Mouse (Mus musculus): ENCODE results near the gene Klf6.

Klf6 gene

DNA sequence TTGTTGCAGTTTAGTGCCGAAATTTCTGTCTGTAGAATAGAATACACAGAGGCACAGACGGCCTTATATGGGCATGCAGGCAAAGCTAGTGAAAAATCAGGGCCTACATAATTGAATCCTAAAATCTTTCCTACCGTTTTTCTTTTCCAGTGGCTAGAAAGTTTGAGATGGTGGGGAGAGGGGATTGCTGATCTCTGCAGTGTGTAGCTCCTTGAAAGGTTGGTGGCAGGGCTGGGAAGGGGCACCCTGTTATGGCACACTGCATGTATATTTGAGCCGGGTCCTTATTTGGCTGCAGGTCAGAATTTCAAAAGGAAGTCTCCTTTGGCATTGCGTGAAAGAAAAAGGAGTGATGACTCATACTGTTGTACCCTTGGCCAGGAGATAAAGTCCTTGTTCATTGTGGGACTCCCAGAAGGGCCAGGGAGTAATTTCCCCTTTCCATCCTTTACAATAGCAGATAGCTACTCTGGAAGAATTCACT lies 2.2 kb downstream of the Klf6 start:
- DNase-seq (ENCODE audit: low spot score in 2 of 2): no peak

- no peak for DNase-seq (ENCODE audit: low spot score in 2 of 2)
These were observed 3.2 kb downstream of the Klf6 start for GRCm38 (mm10) chr13:5864265-5865097.

DNA sequence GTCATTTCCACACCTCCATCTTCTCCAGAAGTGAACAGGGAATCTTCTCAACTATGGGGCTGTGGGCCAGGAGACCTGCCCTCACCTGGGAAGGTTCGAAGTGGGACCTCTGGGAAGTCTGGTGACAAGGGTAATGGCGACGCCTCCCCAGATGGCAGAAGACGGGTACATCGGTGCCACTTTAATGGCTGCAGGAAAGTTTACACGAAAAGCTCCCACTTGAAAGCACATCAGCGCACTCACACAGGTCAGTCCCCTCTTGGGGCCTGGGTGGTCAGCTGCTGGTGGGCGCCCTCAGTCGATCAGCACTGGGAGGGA lies 3.8 kb downstream of the Klf6 start:
- DNase-seq (ENCODE audit: low spot score in 2 of 2): no peak

DNA sequence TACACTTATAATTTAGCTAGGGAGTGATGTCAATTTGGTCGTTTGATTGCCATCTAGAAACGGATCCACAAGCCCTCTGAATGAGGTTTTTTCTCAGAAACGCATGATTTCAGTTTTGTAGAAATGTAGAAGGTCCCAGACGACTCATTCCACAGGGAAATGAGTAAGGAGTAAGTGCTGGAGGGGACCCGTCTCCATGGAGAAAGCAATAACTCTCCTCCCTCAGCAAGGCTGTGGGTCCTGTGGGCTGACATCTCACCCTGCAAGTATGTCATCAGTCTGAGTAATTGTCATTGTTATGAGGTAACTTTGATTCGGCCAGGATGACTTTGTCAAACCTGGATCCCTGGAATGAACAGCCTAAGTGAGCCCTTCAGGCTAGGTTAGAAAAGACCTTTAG lies 4.8 kb downstream of the Klf6 start:
- no peak for DNase-seq (ENCODE audit: low spot score in 2 of 2)

- DNase-seq (ENCODE audit: low spot score in 2 of 2): no peak
These were observed 5.2 kb downstream of the Klf6 start for GRCm38 (mm10) chr13:5866532-5866931.

DNA sequence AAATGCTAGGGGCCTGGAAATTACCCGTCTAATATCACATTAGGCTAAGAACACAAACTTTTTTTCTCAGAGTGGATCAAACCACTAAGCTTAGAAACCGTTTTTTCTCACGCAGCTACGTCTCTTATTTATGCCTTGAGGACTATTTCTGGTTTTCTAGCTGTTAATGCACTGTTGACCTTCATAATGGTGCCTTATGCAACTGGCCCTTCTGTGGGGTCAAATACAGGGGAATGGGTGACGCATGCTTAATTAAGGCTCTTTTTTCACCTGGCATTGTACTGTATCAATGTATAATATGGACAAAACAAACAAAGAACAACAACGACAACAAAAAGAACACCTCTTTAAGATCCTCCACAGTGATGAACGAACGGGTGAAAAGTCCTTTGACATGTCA lies 7.1 kb downstream of the Klf6 start:
- no peak for DNase-seq (ENCODE audit: low spot score in 2 of 2)

DNA sequence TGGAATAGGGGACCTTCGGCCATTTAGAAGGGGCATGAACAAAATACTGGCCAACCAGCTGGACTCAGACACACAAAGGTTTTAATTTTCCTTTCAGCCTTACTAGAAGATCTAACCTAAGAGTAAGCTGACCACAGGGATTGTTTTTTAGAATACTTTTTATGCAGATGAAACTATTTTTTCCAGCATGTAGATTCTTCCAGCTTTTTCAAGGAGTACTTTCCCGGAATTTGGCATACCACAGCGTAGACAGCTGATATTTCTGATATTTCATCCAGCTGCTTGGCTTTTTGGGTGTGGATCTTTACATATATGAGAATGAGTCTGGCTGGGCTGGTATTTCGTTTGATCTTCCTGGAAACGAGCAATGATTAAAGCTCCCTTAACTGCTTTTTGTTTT lies 8.2 kb downstream of the Klf6 start:
- no peak for DNase-seq (ENCODE audit: low spot score in 2 of 2)

GRCm38 (mm10) chr13:5869842-5870241 lies 8.6 kb downstream of the Klf6 start:
- no peak for DNase-seq (ENCODE audit: low spot score in 2 of 2)

DNA sequence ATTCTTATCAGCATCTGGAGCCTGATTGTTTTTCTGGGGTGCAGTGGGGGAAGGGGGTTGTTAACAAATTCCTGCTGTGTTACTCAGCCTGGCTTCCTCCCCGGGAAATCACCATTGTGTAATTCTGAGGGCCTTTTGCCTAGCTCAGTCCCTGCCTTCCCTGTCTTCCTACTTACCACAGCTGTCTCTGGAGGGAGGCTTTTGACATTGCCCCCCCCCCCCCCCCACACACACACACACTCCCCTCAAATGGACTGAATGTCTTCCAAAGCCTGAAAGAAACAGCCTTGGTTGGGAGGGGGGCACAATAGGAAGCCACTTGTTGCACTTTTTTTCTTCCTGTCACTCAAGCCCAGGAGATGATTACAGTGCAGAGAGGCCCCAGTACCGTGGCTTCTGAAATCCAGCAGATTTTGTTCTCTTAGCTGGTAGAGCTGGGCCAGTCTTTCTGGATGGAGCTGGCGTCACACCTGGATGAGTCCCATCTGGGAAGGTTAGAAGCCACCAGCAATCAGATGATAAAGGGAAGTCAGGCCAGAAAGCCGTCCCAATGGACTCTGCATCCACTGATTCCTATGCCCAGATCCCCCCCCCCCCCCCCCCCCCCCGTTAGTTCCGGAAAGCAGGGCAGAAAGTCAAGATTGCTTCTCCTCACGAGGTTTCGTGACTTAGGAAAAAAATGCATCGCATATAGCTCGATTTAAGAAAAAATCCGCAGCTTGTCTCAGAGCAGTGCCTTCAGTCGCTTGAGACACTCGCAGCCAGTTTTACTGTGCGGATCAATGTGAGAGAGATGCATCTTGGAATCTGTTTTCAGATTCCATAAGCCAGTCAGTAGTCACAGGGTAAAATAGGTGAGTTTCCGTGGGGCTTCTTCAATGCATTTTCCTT lies 9.3 kb downstream of the Klf6 start:
- DNase-seq (ENCODE audit: low spot score in 2 of 2): no peak

DNA sequence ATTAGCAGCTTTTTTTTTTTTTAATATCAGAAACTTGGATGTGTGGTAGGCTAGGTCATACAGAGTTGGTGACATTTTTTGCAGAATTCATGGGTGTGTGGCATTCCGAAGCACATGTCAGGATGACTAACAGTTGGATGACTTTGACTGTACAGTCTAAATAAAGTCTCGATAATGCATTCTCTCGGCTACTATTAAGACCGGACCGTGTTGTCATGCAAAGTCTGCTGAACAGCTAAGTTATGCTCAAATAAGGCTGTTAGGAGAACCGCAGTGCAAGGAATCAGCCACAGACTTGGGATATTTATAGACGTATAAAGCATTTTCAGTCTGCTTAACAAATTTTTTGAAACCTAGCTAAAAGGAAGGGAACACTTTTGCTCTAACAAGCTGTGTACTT lies 10.1 kb downstream of the Klf6 start:
- DNase-seq (ENCODE audit: low spot score in 2 of 2): no peak

- no peak for DNase-seq (ENCODE audit: low spot score in 2 of 2)
These were observed 12.4 kb downstream of the Klf6 start for GRCm38 (mm10) chr13:5873681-5874080.

DNA sequence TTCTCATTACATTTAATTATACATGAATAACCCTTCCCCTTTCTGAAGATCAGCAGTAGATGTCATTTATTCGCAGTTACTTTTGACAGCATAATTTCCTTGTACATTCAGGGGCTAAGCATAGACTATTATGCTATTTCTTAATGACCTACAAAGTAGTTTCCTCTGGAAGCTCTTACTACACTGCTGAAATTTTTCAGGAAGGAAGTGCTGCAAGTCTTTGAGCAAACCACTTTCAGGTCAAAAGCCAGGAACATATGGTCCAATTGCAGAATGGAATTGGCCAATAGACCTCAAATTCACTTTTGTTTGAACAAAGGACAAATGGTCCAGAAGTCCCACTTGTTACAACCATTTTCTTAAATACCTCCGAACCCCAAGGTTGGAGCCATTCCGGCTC lies 14.2 kb downstream of the Klf6 start:
- DNase-seq (ENCODE audit: low spot score in 2 of 2): no peak

DNA sequence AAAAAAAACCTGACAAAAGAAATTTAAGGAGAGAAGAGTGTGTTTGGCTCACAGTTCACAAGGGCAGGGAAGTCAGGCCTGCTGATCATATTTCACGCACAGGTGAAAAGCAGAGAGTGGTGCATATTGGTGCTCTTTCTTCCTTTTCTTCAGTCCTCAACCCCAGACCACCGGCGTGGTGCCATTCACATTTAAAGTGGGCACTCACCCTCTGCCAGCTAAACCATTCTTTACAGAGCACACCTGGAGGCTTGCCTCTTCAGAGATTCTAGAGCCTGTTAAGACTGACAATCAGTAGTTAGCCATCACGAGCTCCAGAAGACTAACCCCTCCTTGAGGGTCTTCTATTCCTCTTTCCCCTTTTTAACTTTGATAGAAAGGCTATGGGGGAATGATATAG lies 17.5 kb downstream of the Klf6 start:
- DNase-seq (ENCODE audit: low spot score in 2 of 2): no peak

- no peak for DNase-seq (ENCODE audit: low spot score in 2 of 2)
These were observed 25.5 kb downstream of the Klf6 start for GRCm38 (mm10) chr13:5886810-5887209.

DNA sequence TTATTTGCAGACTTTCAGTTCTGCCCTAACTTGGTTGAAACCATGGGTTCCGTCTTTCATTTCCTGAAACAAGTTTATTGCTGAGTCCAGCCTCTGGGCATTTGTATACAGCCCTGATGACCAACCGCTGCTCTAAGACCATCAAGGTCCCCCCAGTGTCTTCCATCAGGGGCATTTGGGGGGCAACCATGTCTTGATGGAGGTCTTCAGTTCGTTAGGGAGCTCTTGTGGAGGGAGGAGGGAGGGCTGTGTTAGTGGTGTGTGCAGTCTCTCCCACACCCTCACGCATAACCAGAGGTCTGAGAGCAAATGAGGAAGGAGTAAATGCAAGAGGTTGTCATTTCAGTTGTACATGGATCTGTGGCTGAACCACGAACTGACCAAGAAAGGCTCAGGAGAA lies 26.9 kb downstream of the Klf6 start:
- DNase-seq (ENCODE audit: low spot score in 2 of 2): no peak

DNA sequence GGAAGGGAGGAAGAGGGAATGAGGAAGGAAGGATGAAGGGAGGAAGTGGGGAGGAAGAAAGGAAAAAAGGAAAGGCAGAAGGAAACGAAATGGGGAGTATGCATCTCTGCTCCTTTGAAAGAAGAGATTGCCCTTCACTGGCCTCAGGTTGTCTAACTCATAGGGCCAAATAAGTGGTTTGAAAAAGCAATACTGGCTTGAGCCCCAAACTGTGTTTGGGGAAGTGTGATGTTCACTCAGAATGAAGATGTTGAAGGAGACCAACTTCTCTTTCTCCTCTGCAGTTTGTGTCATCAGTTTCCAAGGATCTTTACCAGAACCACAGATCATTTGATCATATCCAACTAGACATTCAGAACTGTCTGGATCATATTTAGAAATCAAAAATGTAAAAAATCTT lies 27.4 kb downstream of the Klf6 start:
- no peak for DNase-seq (ENCODE audit: low spot score in 2 of 2)

DNA sequence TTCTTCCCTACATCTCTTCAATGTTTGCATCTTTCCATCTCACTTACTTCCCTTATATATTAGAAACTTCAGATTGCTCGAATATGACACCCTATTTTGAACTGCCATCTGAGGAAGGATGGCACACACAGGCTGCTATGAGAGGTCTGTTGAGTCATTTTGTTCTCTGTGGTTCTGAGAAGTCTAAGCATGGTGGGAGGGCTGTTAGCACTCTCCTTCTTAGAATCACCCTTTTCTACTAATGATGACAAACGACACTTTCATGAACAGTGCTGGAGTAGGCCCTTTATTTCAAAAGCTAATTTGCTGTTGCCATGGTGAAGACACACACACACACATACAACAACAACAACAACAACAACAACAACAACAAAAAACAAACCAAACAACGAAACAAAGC lies 28.8 kb downstream of the Klf6 start:
- no peak for DNase-seq (ENCODE audit: low spot score in 2 of 2)

DNA sequence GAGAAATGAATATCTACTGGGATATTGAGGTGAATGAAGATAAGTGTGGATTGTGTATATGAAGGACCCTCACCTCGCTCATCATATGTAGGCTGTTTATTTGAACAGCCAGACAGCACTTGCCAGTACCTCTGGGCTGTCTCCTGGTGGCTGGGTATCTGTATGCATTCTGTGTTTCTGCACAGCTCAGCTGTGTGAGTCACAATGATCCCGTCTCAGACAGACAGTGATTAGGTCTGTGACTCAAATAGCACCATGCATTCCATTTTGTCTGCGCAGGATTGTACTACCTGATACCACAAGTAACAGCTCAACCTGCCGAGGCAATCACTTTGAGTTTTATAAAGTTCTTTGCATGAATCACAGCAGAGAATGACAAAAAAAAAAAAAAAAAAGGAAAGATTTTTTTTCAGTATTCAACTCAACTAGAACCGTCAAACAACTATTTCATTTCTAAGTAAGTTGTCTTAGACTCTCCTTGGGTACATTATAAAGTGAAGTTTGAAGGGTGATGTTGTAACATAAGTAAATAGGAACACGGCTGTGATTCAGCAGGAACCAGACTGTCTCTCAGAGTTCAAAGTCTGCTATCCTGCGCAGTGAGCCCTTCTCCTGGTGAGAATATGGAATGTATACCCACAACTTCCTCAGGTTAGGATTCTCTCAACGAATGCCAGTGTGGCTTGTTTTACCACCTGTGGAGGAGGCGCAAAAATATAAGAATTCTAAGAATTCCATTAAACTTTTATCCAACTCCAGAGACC lies 31.6 kb downstream of the Klf6 start:
- DNase-seq (ENCODE audit: low spot score in 2 of 2): no peak

DNA sequence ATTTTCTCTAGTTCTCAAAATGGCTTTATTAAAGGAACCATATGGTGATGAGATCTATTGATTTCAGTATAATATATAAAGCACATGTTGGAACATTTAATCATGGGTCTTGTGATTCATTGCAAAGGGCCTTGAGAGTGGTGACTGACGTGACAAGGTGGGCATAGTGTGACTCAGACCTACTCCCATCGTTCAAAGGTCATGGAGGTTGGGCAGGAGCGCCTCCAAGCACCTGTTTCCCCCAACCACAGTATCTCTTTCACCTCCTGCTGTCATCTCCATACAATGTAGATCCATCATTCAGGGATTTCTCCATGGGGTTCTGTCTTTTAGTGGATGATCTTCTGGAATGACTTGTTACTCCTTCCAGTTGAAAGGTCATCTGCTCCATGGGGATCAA lies 33.6 kb downstream of the Klf6 start:
- DNase-seq (ENCODE audit: low spot score in 2 of 2): no peak

- no peak for DNase-seq (ENCODE audit: low spot score in 2 of 2)
These were observed 34.6 kb downstream of the Klf6 start for GRCm38 (mm10) chr13:5895851-5896250.

DNA sequence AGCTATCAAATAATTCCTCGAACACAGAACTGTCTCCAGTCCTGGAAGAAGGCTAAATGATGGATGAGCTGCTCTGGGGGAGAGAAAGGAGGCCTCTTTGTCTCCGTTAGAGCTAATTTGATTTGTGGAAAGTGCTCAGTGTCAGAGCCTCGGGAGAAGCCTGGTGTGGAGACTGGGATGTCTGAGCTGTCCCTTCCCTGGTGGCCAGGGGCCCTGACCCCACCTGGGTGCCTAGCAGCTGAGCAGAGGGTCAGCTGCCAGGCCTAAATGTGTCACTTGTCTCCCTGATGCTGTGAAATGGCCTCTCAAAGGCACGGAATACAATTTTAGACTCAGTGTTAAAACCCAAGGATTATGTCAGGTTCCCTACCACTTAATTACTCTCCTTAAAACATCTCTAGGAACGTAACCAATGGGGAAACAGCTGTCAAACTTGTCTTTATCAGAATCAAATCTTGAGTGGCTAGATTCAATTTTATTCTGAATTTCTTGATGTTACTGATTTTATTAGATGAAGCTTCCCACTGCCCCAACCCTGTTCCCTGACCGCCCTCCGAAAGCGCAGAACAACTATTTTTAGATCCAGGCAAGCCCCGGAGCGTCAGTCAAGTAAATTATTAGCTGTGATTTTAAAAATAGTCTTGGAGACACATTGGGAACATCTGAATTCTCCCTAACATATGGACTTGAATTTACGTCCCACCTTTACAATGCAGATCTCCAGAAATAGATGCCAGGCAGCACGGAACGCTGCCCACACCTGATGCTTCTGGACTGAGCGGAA lies 36.1 kb downstream of the Klf6 start:
- no peak for DNase-seq (ENCODE audit: low spot score in 2 of 2)

- no peak for DNase-seq (ENCODE audit: low spot score in 2 of 2)
These were observed 37.7 kb downstream of the Klf6 start for GRCm38 (mm10) chr13:5899021-5899420.

Measured in cerebellum, postnatal 4 days (tissue).